In the genomic region with DNA sequence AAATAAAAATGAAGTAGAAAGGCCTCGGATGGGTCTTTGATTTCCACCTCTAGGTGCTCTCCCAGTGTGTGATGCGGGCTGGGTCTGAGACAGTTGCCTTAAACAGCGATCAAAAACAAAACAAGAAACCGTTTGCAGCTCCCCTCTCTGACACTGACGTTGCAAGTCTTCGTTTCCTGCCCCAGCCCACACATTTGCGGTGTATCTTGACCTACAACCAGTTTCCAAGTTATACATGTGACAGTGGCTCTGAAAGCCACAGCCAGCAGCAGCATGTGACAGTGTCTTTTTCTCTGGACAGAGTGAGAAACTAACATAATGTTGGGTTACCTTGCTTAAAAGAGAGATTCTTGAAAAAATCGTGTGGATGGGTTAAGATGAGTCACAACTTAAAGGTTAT, we compare ENCODE assay signal across 15 mouse cellular contexts. TPM values are rescaled to one million over a fixed set of nuclear protein-coding genes. Genes with fewer than 3 reads are reported as not detected.
DNase-seq lines count a peak whose midpoint lies in the region; ATAC-seq and TF ChIP-seq lines count a peak whose summit lies in the region.
"Had no signal": no experiment of that assay in that cellular context is flagged by ENCODE, and none has a peak within 500 bp of the region (broad histone marks: within the 10 kb centered on the region; RNA-seq: fewer than 3 reads in every experiment).

No protein-coding gene starts in this region.

- WGBS in lung, adult 2 months: 69% methylated on average over 8 of the region's 8 CpGs
- 82% methylated on average over 8 of the region's 8 CpGs for WGBS in forebrain, embryonic 14.5 days
- 64% methylated on average over 8 of the region's 8 CpGs for WGBS in heart, embryonic 10.5 days

- DNase-seq in lung, adult 18-20 months: peak; percentile 50 to 51
- DNase-seq in lung, adult 2 months: no peak
- no peak for DNase-seq in urinary bladder, postnatal 4 days (ENCODE audit: low spot score in 2 of 2)
- DNase-seq in forebrain, embryonic 14.5 days (ENCODE audit: low spot score): no peak
- no peak for DNase-seq in heart, embryonic 10.5 days (ENCODE audit: low spot score)
- DNase-seq in cerebellum, adult 11-12 months: no peak
- DNase-seq: cerebellum, adult 2 months; kidney, postnatal 14 days; lung, embryonic 14.5 days had no signal

- no peak overlapping the region for H3K4me2 ChIP-seq in forebrain, embryonic 14.5 days (ENCODE audit: low read length)
- H3K4me2 ChIP-seq: heart, embryonic 11.5 days; lung, embryonic 14.5 days had no signal

- no peaks in the 10 kb centered on the region for H3K9me3 ChIP-seq in forebrain, embryonic 14.5 days (replicated peaks; ENCODE audit: control insufficient read depth, low read length)
- H3K9me3 ChIP-seq in heart, embryonic 10.5 days: no peaks in the 10 kb centered on the region

- H3K9ac ChIP-seq in forebrain, embryonic 14.5 days (ENCODE audit: low read length): no peak overlapping the region
- H3K9ac ChIP-seq: lung, embryonic 14.5 days had no signal

- no peaks in the 10 kb centered on the region for H3K36me3 ChIP-seq in forebrain, embryonic 14.5 days (ENCODE audit: control insufficient read depth, insufficient read depth, low read length)
- H3K36me3 ChIP-seq in heart, embryonic 10.5 days: peaks cover 3% of the 10 kb centered on the region

- H3K27ac ChIP-seq in forebrain, embryonic 14.5 days (ENCODE audit: low read depth, low read length): no peak overlapping the region
- no peak overlapping the region for H3K27ac ChIP-seq in heart, embryonic 10.5 days
- H3K27ac ChIP-seq: hindbrain, postnatal 0 days; stomach, postnatal 0 days had no signal

- TF ChIP-seq CTCF in lung, adult 2 months (IDR thresholded peaks at IDR 0.05; ENCODE audit: insufficient read depth, low read length): no peak

- H3K27me3 ChIP-seq in forebrain, embryonic 14.5 days (replicated peaks; ENCODE audit: control insufficient read depth, insufficient read depth, low read length): peaks cover 8% of the 10 kb centered on the region; the same call in 1 of the 2 replicates
- H3K27me3 ChIP-seq in heart, embryonic 10.5 days (ENCODE audit: insufficient read depth, poor library complexity, severe bottlenecking): peaks cover 6% of the 10 kb centered on the region; the same call in 1 of the 2 replicates

- H3K4me1 ChIP-seq in lung, adult 2 months (ENCODE audit: control insufficient read depth, insufficient read depth, low read length): peaks cover 7% of the 10 kb centered on the region
- peaks cover 8% of the 10 kb centered on the region for H3K4me1 ChIP-seq in forebrain, embryonic 14.5 days (ENCODE audit: control insufficient read depth, insufficient read depth, low read length)
- peaks cover 9% of the 10 kb centered on the region for H3K4me1 ChIP-seq in heart, embryonic 10.5 days

- no peak overlapping the region for H3K4me3 ChIP-seq in lung, adult 2 months (replicated peaks; ENCODE audit: extremely low read depth, low read depth, low read length)
- H3K4me3 ChIP-seq in forebrain, embryonic 14.5 days (ENCODE audit: low read depth, low read length): no peak overlapping the region
- H3K4me3 ChIP-seq in heart, embryonic 10.5 days: no peak overlapping the region
- H3K4me3 ChIP-seq: myocyte had no signal

- TF ChIP-seq POLR2A in lung, adult 2 months (IDR thresholded peaks at IDR 0.05; ENCODE audit: borderline replicate concordance, extremely low read depth, low read depth, low read length): no peak

- ATAC-seq in inflammation-experienced regulatory T-cells, adult 6 months: peak; percentile 63
- ATAC-seq in neutrophil, adult 5-6 weeks (ENCODE audit: extremely low read depth, insufficient number of reproducible peaks, low FRiP score, poor library complexity, severe bottlenecking): peak; percentile 49
- no peak for ATAC-seq in forebrain, embryonic 14.5 days
- ATAC-seq: hindbrain, postnatal 0 days had no signal

RNA-seq across cellular contexts. Expression of a gene that starts 1.2 kb away (rescaled TPM):
- polyA plus RNA-seq in lung, adult 2 months (2012; rRNA removed): 3.6 and 5.2 TPM in 2 replicates
- 10 to 100 TPM; 60.3 to 92.4 (median 72.6) TPM for polyA plus RNA-seq in inflammation-experienced regulatory T-cells, adult 6 months (2017; shearing (Covaris generic))
- total RNA-seq in neutrophil, adult 5-6 weeks (2017): 9.5 and 15.6 TPM in 2 replicates
- polyA plus RNA-seq in forebrain, embryonic 14.5 days (2014; fragmentation: Nextera tagmentation; extraction: Ambion mirVana): 0.22 and 0.32 TPM in 2 replicates
- polyA plus RNA-seq in heart, embryonic 10.5 days (2016; fragmentation: Nextera tagmentation; extraction: Ambion mirVana): 0.53 and 0.54 TPM in 2 replicates
- polyA plus RNA-seq: myocyte had no signal

RNA-seq across cellular contexts. Expression of a gene that starts 2.3 kb away (rescaled TPM):
- 13.7 and 21.1 TPM in 2 replicates for polyA plus RNA-seq in lung, adult 2 months (2012; rRNA removed)
- 10 to 100 TPM; 31.0 to 41.8 (median 32.2) TPM for polyA plus RNA-seq in inflammation-experienced regulatory T-cells, adult 6 months (2017; shearing (Covaris generic))
- total RNA-seq in neutrophil, adult 5-6 weeks (2017): 28.6 and 29.4 TPM in 2 replicates
- polyA plus RNA-seq in forebrain, embryonic 14.5 days (2014; fragmentation: Nextera tagmentation; extraction: Ambion mirVana): 60.0 and 60.2 TPM in 2 replicates
- polyA plus RNA-seq in heart, embryonic 10.5 days (2016; fragmentation: Nextera tagmentation; extraction: Ambion mirVana): 39.9 and 41.7 TPM in 2 replicates

RNA-seq across cellular contexts. Expression of a gene that starts 40.5 kb away (rescaled TPM):
- 35.8 TPM in 2 replicates for polyA plus RNA-seq in lung, adult 2 months (2012; rRNA removed)
- polyA plus RNA-seq in inflammation-experienced regulatory T-cells, adult 6 months (2017; shearing (Covaris generic)): 10 to 100 TPM; 57.0 to 70.0 (median 62.5) TPM
- 246 and 268 TPM in 2 replicates for total RNA-seq in neutrophil, adult 5-6 weeks (2017)
- polyA plus RNA-seq in forebrain, embryonic 14.5 days (2014; fragmentation: Nextera tagmentation; extraction: Ambion mirVana): 230 and 234 TPM in 2 replicates
- polyA plus RNA-seq in heart, embryonic 10.5 days (2016; fragmentation: Nextera tagmentation; extraction: Ambion mirVana): 33.0 and 34.2 TPM in 2 replicates

Comparison
In these comparisons a context has a peak if more than half of its experiments do, and no peak if none do; other contexts are left out.
1. DNase-seq: peak in lung, adult 18-20 months (2 of 2); none in lung, adult 2 months (single experiment), urinary bladder, postnatal 4 days (0 of 2), forebrain, embryonic 14.5 days (single experiment), heart, embryonic 10.5 days (single experiment) and cerebellum, adult 11-12 months (single experiment).